Mouse (Mus musculus) olfactory bulb, adult 2 months (tissue): ENCODE data around the gene A430005L14Rik. TPM values are rescaled to one million over a fixed set of nuclear protein-coding genes. Genes with fewer than 3 reads are reported as not detected.
"Not testable (repeated sequence)": the region's sequence is repeated elsewhere in the genome, so short reads cannot be mapped to it uniquely, and the experiment has no call there.

Experiments used
- H3K27ac ChIP-seq: fragments of 200-500 bp; 2 replicates; pipeline ENCODE4 v1.5.1; 2012; ENCODE audit warnings: low read depth, low read length; ENCODE audit not compliant: insufficient read depth
- H3K4me1 ChIP-seq: fragments of 200-500 bp; 2 replicates; pipeline ENCODE4 v1.6.1; 2012; ENCODE audit warnings: low read length; ENCODE audit not compliant: control insufficient read depth, insufficient read depth
- H3K4me3 ChIP-seq: fragments of 200-500 bp; 2 replicates; pipeline ENCODE4 v1.5.1; 2012; ENCODE audit warnings: mild to moderate bottlenecking, low read depth, low read length, moderate library complexity; ENCODE audit not compliant: insufficient read depth
- CTCF ChIP-seq: fragments of 200-500 bp; IDR thresholded peaks from 2 replicates; pipeline ENCODE4 v1.5.1; 2012; ENCODE audit warnings: low read depth, mild to moderate bottlenecking, low read length, moderate library complexity; ENCODE audit not compliant: insufficient read depth
- POLR2A ChIP-seq: fragments of 200-500 bp; IDR thresholded peaks from 2 replicates; pipeline ENCODE4 v1.6.1; 2012; ENCODE audit warnings: mild to moderate bottlenecking, low read depth, low read length, moderate library complexity; ENCODE audit not compliant: insufficient read depth
- WGBS: fragments of 180-500 bp; shearing (Covaris S2); methylation state at CpG from one replicate; pipeline ENCODE4 v1.1.7; 2018; 5-methylcytosine and 5-hydroxymethylcytosine counted together
- polyA plus RNA-seq: library from polyadenylated mRNA; stranded (reverse); fragments of >200 nt; gene quantifications from 2 replicates; pipeline ENCODE4 v1.2.4, GENCODE M21; 2012; ENCODE audit warnings: low replicate concordance; ENCODE audit not compliant: missing spikeins, insufficient read depth, insufficient read length

Gene A430005L14Rik
- polyA plus RNA-seq: not detected in 2 replicates

- Histone ChIP-seq H3K4me1 (peaks cover 7% of the 10 kb centered on the region), H3K4me3 (peak within 1 kb of the TSS; percentile 81), H3K27ac (peak within 1 kb of the TSS; percentile 96)
- TF ChIP-seq POLR2A: peak; percentile 64
- no peak for TF ChIP-seq CTCF
- under 1% methylated on average over 67 of the region's 67 CpGs for WGBS
These were observed at the start of gene A430005L14Rik for GRCm38 (mm10) chr4:153956569-153957405. Gene A430005L14Rik (plus strand): TSS chr4:153957237.

GRCm38 (mm10) chr4:153907573-153907972, 49.5 kb upstream of the A430005L14Rik start:
- peaks cover 5% of the 10 kb centered on the region; the same call in 1 of the 2 replicates for H3K4me1 ChIP-seq
- no peak overlapping the region for H3K27ac ChIP-seq
- 51% methylated on average over 11 of the region's 11 CpGs for WGBS
- TF ChIP-seq CTCF (no peak), POLR2A (no peak)
- no peak overlapping the region for H3K4me3 ChIP-seq

- Histone ChIP-seq H3K4me3 (no peak overlapping the region), H3K27ac (no peak overlapping the region), H3K4me1 (peaks cover 3% of the 10 kb centered on the region; the same call in 1 of the 2 replicates)
- TF ChIP-seq POLR2A (no peak), CTCF (0 out of 2 replicates have a peak, but pooled peaks have one; percentile 11)
- WGBS: 61% methylated on average over 3 of the region's 3 CpGs
These were observed 43.4 kb upstream of the A430005L14Rik start for GRCm38 (mm10) chr4:153913635-153914034.

GRCm38 (mm10) chr4:153917773-153918500, 39.1 kb upstream of the A430005L14Rik start:
- H3K4me1 ChIP-seq: peaks cover 3% of the 10 kb centered on the region; the same call in 1 of the 2 replicates
- no peak overlapping the region for H3K27ac ChIP-seq
- no peak overlapping the region for H3K4me3 ChIP-seq
- TF ChIP-seq CTCF: no peak
- TF ChIP-seq POLR2A: no peak
- 50% methylated on average over 8 of the region's 8 CpGs for WGBS

GRCm38 (mm10) chr4:153920517-153921233, 36.4 kb upstream of the A430005L14Rik start:
- H3K4me1 ChIP-seq: no peaks in the 10 kb centered on the region
- TF ChIP-seq POLR2A (no peak), CTCF (no peak)
- whole genome bisulfite sequencing: 60% methylated on average over 9 of the region's 9 CpGs
- H3K27ac ChIP-seq: no peak overlapping the region
- H3K4me3 ChIP-seq: no peak overlapping the region

- not testable (repeated sequence) for H3K4me3 ChIP-seq, H3K27ac ChIP-seq, H3K4me1 ChIP-seq
- 57% methylated on average over 4 of the region's 4 CpGs for WGBS
These were observed 34.9 kb upstream of the A430005L14Rik start for GRCm38 (mm10) chr4:153922090-153922489.

GRCm38 (mm10) chr4:153928772-153929299, 28.2 kb upstream of the A430005L14Rik start:
- H3K27ac ChIP-seq: no peak overlapping the region
- 62% methylated on average over 11 of the region's 11 CpGs for WGBS
- no peaks in the 10 kb centered on the region for H3K4me1 ChIP-seq
- no peak overlapping the region for H3K4me3 ChIP-seq
- TF ChIP-seq POLR2A (no peak), CTCF (no peak)

GRCm38 (mm10) chr4:153929425-153929824, 27.6 kb upstream of the A430005L14Rik start:
- 63% methylated on average over 10 of the region's 10 CpGs for WGBS

More at GRCm38 (mm10) chr4:153929425-153929824, 27.6 kb upstream of the A430005L14Rik start:
- no peak for TF ChIP-seq CTCF
- no peak overlapping the region for H3K27ac ChIP-seq
- no peaks in the 10 kb centered on the region for H3K4me1 ChIP-seq
- no peak overlapping the region for H3K4me3 ChIP-seq
